In the genomic region with DNA sequence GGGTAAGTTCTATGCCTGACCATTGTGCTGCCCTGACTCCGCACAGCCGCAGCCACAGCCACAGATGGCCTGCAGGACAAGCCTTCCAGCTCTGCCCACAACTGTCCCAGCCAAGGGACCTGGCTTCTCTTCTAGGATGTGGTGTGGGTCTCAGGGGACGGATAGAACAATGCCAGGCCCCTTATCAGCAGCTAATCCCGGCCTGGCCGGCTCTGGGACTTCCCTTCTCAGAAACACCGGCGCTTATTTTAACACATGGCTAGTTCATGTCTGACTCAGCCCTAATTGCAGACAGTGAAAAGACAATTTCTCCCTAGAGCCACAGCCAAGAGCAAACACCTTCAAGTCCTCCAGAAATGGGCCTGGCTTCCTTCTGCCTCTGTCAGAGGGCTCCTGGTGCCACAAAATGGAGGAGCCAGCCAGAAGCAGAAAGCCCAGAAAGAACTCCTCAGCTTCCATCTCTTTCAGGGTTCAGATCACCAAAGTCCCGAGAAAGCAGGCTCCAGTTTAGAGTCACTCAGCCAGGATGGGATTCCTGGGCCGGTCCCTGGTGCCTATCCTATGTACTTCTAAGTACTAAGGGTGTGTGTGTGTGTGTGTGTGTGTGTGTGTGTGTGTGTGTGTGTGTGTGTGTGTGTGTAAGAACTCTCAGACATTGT, we compare ENCODE assay signal across 10 mouse cellular contexts. TPM values are rescaled to one million over a fixed set of nuclear protein-coding genes. Genes with fewer than 3 reads are reported as not detected.
DNase-seq lines count a peak whose midpoint lies in the region; ATAC-seq lines count a peak whose summit lies in the region.
"Had no signal": no experiment of that assay in that cellular context is flagged by ENCODE, and none has a peak within 500 bp of the region (broad histone marks: within the 10 kb centered on the region; RNA-seq: fewer than 3 reads in every experiment).

No protein-coding gene starts in this region.

- intact Hi-C loops in left cerebral cortex, postnatal 14 days (cut with DNase I): no loop called here

- H3K4me2 ChIP-seq in kidney, embryonic 14.5 days (replicated peaks; ENCODE audit: low read depth, low read length): no peak overlapping the region
- H3K4me2 ChIP-seq: neural tube, embryonic 13.5 days had no signal

- H3K36me3 ChIP-seq in kidney, embryonic 14.5 days (ENCODE audit: control insufficient read depth, insufficient read depth, low read length): no peaks in the 10 kb centered on the region
- H3K36me3 ChIP-seq: neural tube, embryonic 13.5 days had no signal

- peak; percentile 63 for DNase-seq in kidney, adult 11 months
- peak; percentile 86 for DNase-seq in heart, adult 8-10 months (ENCODE audit: low spot score)
- peak; percentile 50 to 81 for DNase-seq in kidney, postnatal 25 days
- peak; percentile 46 for DNase-seq in skeletal muscle tissue, adult 2 months (ENCODE audit: low read depth, low spot score)
- DNase-seq in spleen, postnatal 14 days (ENCODE audit: low spot score in 2 of 2): no peak
- no peak for DNase-seq in left cerebral cortex, postnatal 14 days (ENCODE audit: low spot score in 2 of 2)
- no peak for DNase-seq in adrenal gland, adult 18-20 months (ENCODE audit: low spot score in 2 of 2)

- no peaks in the 10 kb centered on the region for H3K4me1 ChIP-seq in kidney, embryonic 14.5 days (ENCODE audit: control insufficient read depth, insufficient read depth, low read length)
- H3K4me1 ChIP-seq: neural tube, embryonic 13.5 days had no signal

- H3K9me3 ChIP-seq in kidney, embryonic 14.5 days (ENCODE audit: control insufficient read depth, low read length): no peaks in the 10 kb centered on the region
- H3K9me3 ChIP-seq: neural tube, embryonic 13.5 days had no signal

- no peak overlapping the region for H3K9ac ChIP-seq in kidney, embryonic 14.5 days (ENCODE audit: low read depth, low read length)
- H3K9ac ChIP-seq: neural tube, embryonic 13.5 days had no signal

- H3K27ac ChIP-seq in kidney, embryonic 14.5 days (ENCODE audit: low read depth, low read length): no peak overlapping the region
- H3K27ac ChIP-seq: neural tube, embryonic 13.5 days had no signal

- ATAC-seq in kidney, embryonic 14.5 days (ENCODE audit: low FRiP score, low TSS enrichment): no peak

- WGBS in kidney, embryonic 14.5 days: 83% methylated on average over 9 of the region's 9 CpGs

- no peak overlapping the region for H3K4me3 ChIP-seq in kidney, embryonic 14.5 days (ENCODE audit: low read length)
- H3K4me3 ChIP-seq: neural tube, embryonic 13.5 days had no signal

- no peaks in the 10 kb centered on the region for H3K27me3 ChIP-seq in kidney, embryonic 14.5 days (ENCODE audit: control insufficient read depth, insufficient read depth, low read length)
- H3K27me3 ChIP-seq: neural tube, embryonic 13.5 days had no signal

RNA-seq across cellular contexts. Expression of a gene that starts 26.8 kb away (rescaled TPM):
- polyA plus RNA-seq in kidney, embryonic 14.5 days (2014; fragmentation: Nextera tagmentation; extraction: Ambion mirVana): not detected in 2 replicates
- under 1 TPM in 1 of 4 experiments, not detected in 3; 0.23 TPM for total RNA-seq in heart, adult 8-10 months (2022)
- total RNA-seq in left cerebral cortex, postnatal 14 days (2021): not detected
- total RNA-seq in adrenal gland, adult 18-20 months (2021): not detected
- total RNA-seq: gastrocnemius, postnatal 36 days had no signal

RNA-seq across cellular contexts. Expression of a gene that starts 42.3 kb away (rescaled TPM):
- 13.3 and 14.2 TPM in 2 replicates for polyA plus RNA-seq in kidney, embryonic 14.5 days (2014; fragmentation: Nextera tagmentation; extraction: Ambion mirVana)
- total RNA-seq in heart, adult 8-10 months (2022): 10 to 100 TPM in 2 of 4 experiments, 1 to 10 TPM in 2; 9.6 to 10.9 (median 10.1) TPM
- total RNA-seq in left cerebral cortex, postnatal 14 days (2021): 1 to 10 TPM; 1.2 to 1.3 TPM
- total RNA-seq in adrenal gland, adult 18-20 months (2021): 1 to 10 TPM; 2.9 to 3.7 TPM

Comparison
In these comparisons a context has a peak if more than half of its experiments do, and no peak if none do; other contexts are left out.
1. DNase-seq: peak in kidney, adult 11 months (single experiment), heart, adult 8-10 months (single experiment), kidney, postnatal 25 days (2 of 2) and skeletal muscle tissue, adult 2 months (single experiment); none in spleen, postnatal 14 days (0 of 2), left cerebral cortex, postnatal 14 days (0 of 2) and adrenal gland, adult 18-20 months (0 of 2).